Mouse (Mus musculus) MEL (cell line): Measurements from ENCODE around the gene Tnrc18. TPM values are rescaled to one million over a fixed set of nuclear protein-coding genes. Genes with fewer than 3 reads are reported as not detected.

ENCODE experiments used
- DNase-seq: peaks from one replicate; pipeline ENCODE4 v3.0.0; 2011; ENCODE audit warnings: low read depth, low spot score
- H3K27ac ChIP-seq: 2 replicates; pipeline ENCODE4 v1.5.1; 2012; ENCODE audit warnings: low read depth, mild to moderate bottlenecking, control low read depth, low read length, moderate library complexity; ENCODE audit not compliant: control insufficient read depth
- H3K27me3 ChIP-seq, 2 experiments: fragments of 150-350 bp in 1 of 2; sonication (generic) in 1 of 2; 2 replicates each; pipeline ENCODE4 v1.6.1; 2012; ENCODE audit warnings: low read length in 2 of 2, mild to moderate bottlenecking in 2 of 2, improper control_type of control experiment in 1 of 2, moderate library complexity in 1 of 2; ENCODE audit not compliant: insufficient read depth in 2 of 2, control insufficient read depth in 1 of 2
- H3K36me3 ChIP-seq, 2 experiments: 2 replicates each; pipeline ENCODE4 v1.6.1; 2012 to 2014; ENCODE audit warnings: low read length in 2 of 2, improper control_type of control experiment in 1 of 2, inconsistent platforms in 1 of 2, mild to moderate bottlenecking in 1 of 2; ENCODE audit not compliant: insufficient read depth in 2 of 2, control insufficient read depth in 1 of 2
- H3K4me1 ChIP-seq, 2 experiments: fragments of 150-350 bp in 1 of 2; sonication (generic) in 1 of 2; 2 replicates each; pipeline ENCODE4 v1.6.1; 2012; ENCODE audit warnings: low read length in 2 of 2, improper control_type of control experiment in 1 of 2, mild to moderate bottlenecking in 1 of 2; ENCODE audit not compliant: insufficient read depth in 2 of 2, control insufficient read depth in 1 of 2
- H3K4me3 ChIP-seq, 2 experiments: fragments of 150-350 bp in 1 of 2; sonication (generic) in 1 of 2; 2 replicates each; pipeline ENCODE4 v1.5.1; 2012; ENCODE audit warnings: low read depth in 2 of 2, low read length in 2 of 2, mild to moderate bottlenecking in 2 of 2, moderate library complexity in 2 of 2, control low read depth in 1 of 2, improper control_type of control experiment in 1 of 2; ENCODE audit not compliant: control insufficient read depth in 1 of 2, insufficient read depth in 1 of 2
- H3K79me2 ChIP-seq: 2 replicates; pipeline ENCODE4 v1.6.1; 2012; ENCODE audit warnings: mild to moderate bottlenecking, low read length, moderate library complexity; ENCODE audit not compliant: control insufficient read depth, poor library complexity, insufficient read depth
- H3K9ac ChIP-seq: 2 replicates; pipeline ENCODE4 v1.6.1; 2012; ENCODE audit warnings: low read depth, mild to moderate bottlenecking, control low read depth, low read length, moderate library complexity; ENCODE audit not compliant: control insufficient read depth, poor library complexity, severe bottlenecking
- H3K9me3 ChIP-seq: fragments of 150-350 bp; sonication (generic); replicated peaks from 2 replicates; pipeline ENCODE4 v1.6.1; 2012; ENCODE audit warnings: mild to moderate bottlenecking, low read length, improper control_type of control experiment, moderate library complexity; ENCODE audit not compliant: insufficient read depth
- CHD2 ChIP-seq: IDR thresholded peaks from 2 replicates; pipeline ENCODE4 v1.6.1; 2011; ENCODE audit warnings: low read length, improper control_type of control experiment
- ETS1 ChIP-seq: IDR thresholded peaks from 2 replicates; pipeline ENCODE4 v1.6.1; 2012; ENCODE audit warnings: low read depth, mild to moderate bottlenecking, inconsistent platforms, low read length, improper control_type of control experiment, moderate library complexity
- JUND ChIP-seq: IDR thresholded peaks from 2 replicates; pipeline ENCODE4 v1.6.1; 2011; ENCODE audit warnings: low read depth, mild to moderate bottlenecking, improper control_type of control experiment, low read length
- KAT2A ChIP-seq: conservative IDR thresholded peaks from 2 replicates; pipeline ENCODE4 v1.6.1; 2012; ENCODE audit warnings: low read depth, low read length, improper control_type of control experiment, inconsistent platforms
- MYB ChIP-seq: IDR thresholded peaks from 2 replicates; pipeline ENCODE4 v1.6.1; 2011; ENCODE audit warnings: mild to moderate bottlenecking, low read depth, low read length, improper control_type of control experiment
- MYC ChIP-seq: IDR thresholded peaks from 2 replicates; pipeline ENCODE4 v1.6.1; 2011; ENCODE audit warnings: low read depth, mild to moderate bottlenecking, low read length, improper control_type of control experiment, moderate library complexity
- NELFE ChIP-seq: IDR thresholded peaks from 2 replicates; pipeline ENCODE4 v1.6.1; 2011; ENCODE audit warnings: low read depth, low read length, improper control_type of control experiment
- NRF1 ChIP-seq: IDR thresholded peaks from 2 replicates; pipeline ENCODE4 v1.6.1; 2014; ENCODE audit warnings: low read depth, mild to moderate bottlenecking, inconsistent platforms, low read length, improper control_type of control experiment, moderate library complexity; ENCODE audit not compliant: poor library complexity, insufficient read depth, severe bottlenecking
- POLR2AphosphoS5 ChIP-seq: IDR thresholded peaks from 2 replicates; pipeline ENCODE4 v1.6.1; 2012; ENCODE audit warnings: low read depth, borderline replicate concordance, mild to moderate bottlenecking, inconsistent platforms, low read length, moderate library complexity, mixed read lengths
- SIN3A ChIP-seq: IDR thresholded peaks from 2 replicates; pipeline ENCODE4 v1.6.1; 2012; ENCODE audit warnings: low read length, improper control_type of control experiment, inconsistent platforms
- TAL1 ChIP-seq: IDR thresholded peaks from 2 replicates; pipeline ENCODE4 v1.6.1; 2012; ENCODE audit warnings: mild to moderate bottlenecking, inconsistent platforms, low read length, moderate library complexity, mixed read lengths
- USF1 ChIP-seq: IDR thresholded peaks from 2 replicates; pipeline ENCODE4 v1.6.1; 2014; ENCODE audit warnings: low read depth, mild to moderate bottlenecking, inconsistent platforms, low read length, improper control_type of control experiment, moderate library complexity
- ZKSCAN1 ChIP-seq: IDR thresholded peaks from 2 replicates; pipeline ENCODE4 v1.6.1; 2012; ENCODE audit warnings: low read depth, mild to moderate bottlenecking, inconsistent platforms, low read length, improper control_type of control experiment, moderate library complexity
- polyA plus RNA-seq, 2 experiments: library from polyadenylated mRNA; stranded (reverse) in 1 of 2; unstranded in 1 of 2; fragments of >175 nt in 1 of 2; fragments of >200 nt in 1 of 2; gene quantifications; 2 replicates each; pipeline versions ENCODE4 v1.2.1 to v1.2.4; 2012; ENCODE audit warnings: low replicate concordance in 2 of 2, low read depth in 1 of 2; ENCODE audit not compliant: insufficient read length in 2 of 2, insufficient read depth in 1 of 2, missing spikeins in 1 of 2
- total RNA-seq: library from RNA; depleted of rRNA; stranded (reverse); fragments of 300-350 nt; gene quantifications from 2 replicates; pipeline ENCODE4 v1.2.3, GENCODE M21; 2012

The Tnrc18 gene
- total and polyA plus RNA-seq, 3 experiments: 0.31 to 3.4 TPM; not detected in 1

- no peaks in the 10 kb centered on the region; a peak in 1 of 4 replicates for H3K27me3 ChIP-seq
- no peaks in the 10 kb centered on the region for H3K9me3 ChIP-seq
- no peaks in the 10 kb centered on the region for H3K4me1 ChIP-seq
- H3K36me3 ChIP-seq: no peaks in the 10 kb centered on the region
- no peak overlapping the region for H3K4me3 ChIP-seq
- no peak overlapping the region for H3K27ac ChIP-seq
- no peak overlapping the region for H3K9ac ChIP-seq
- TF ChIP-seq ETS1: no peak
- no peaks in the 10 kb centered on the region for H3K79me2 ChIP-seq
- no peak for DNase-seq
These were observed 121.2 kb downstream of the Tnrc18 start for GRCm38 (mm10) chr5:142696258-142696657.

GRCm38 (mm10) chr5:142694627-142695340 lies 122.7 kb downstream of the Tnrc18 start:
- no peaks in the 10 kb centered on the region for H3K4me1 ChIP-seq
- peaks cover 0 to 2% of the 10 kb centered on the region in 2 experiments; a peak in 2 of 4 replicates for H3K27me3 ChIP-seq
- H3K27ac ChIP-seq: no peak overlapping the region
- H3K36me3 ChIP-seq: no peaks in the 10 kb centered on the region
- DNase-seq: peak; percentile 62
- no peak overlapping the region for H3K9ac ChIP-seq
- H3K79me2 ChIP-seq: no peaks in the 10 kb centered on the region
- no peak overlapping the region for H3K4me3 ChIP-seq
- H3K9me3 ChIP-seq: no peaks in the 10 kb centered on the region
- TF ChIP-seq TAL1: no peak
- TF ChIP-seq JUND: no peak
- TF ChIP-seq SIN3A: 0 out of 2 replicates have a peak, but pooled peaks have one; percentile 31
- TF ChIP-seq CHD2: no peak

DNA sequence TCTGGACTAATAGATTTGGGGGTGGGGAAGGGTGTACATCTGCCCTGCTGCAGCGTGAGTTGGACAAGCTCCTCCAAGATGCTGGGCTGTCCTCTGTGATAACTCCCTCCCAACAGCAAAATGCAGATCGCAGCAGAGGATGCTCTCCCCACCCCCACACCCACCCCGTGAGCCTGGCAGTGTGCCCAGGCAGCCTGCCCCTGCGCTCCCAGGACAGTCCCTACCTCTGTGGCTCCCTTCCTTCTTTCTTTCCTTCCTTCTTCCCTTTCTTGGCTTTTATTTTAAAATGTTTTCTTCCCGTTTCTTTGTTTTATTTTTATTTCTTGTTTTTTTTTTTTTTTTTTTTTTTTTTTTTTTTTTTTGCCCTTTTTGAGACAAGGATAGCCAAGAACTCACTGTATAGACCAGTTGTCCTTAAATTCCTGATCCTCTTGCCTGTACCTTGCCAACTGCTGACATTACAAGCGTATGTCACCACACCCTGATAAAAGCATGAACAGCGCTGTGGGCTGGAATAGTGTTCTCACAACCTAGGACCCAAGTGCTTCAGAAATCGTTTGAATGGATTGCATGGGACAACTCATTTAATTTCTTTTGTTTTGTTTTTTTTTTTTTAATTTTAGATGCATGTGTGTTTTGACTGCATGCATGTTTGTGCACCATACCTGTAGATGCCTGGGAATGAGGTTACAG lies 123.6 kb downstream of the Tnrc18 start:
- no peaks in the 10 kb centered on the region for H3K9me3 ChIP-seq
- H3K27me3 ChIP-seq: peaks cover 0 to 6% of the 10 kb centered on the region in 2 experiments; a peak in 2 of 4 replicates
- TF ChIP-seq MYB: no peak
- no peak for TF ChIP-seq POLR2AphosphoS5
- TF ChIP-seq MYC: no peak
- no peak for TF ChIP-seq KAT2A
- no peak for TF ChIP-seq CHD2
- no peak for TF ChIP-seq NELFE
- no peak for TF ChIP-seq NRF1
- no peak for TF ChIP-seq ZKSCAN1
- TF ChIP-seq USF1: no peak
- H3K9ac ChIP-seq: no peak overlapping the region
- no peaks in the 10 kb centered on the region for H3K4me1 ChIP-seq
- H3K27ac ChIP-seq: no peak overlapping the region
- H3K36me3 ChIP-seq: no peaks in the 10 kb centered on the region
- DNase-seq: peak; percentile 11
- no peak overlapping the region for H3K4me3 ChIP-seq
- H3K79me2 ChIP-seq: no peaks in the 10 kb centered on the region
